Mouse (Mus musculus): Measurements from ENCODE around the gene Cd47. TPM values are rescaled to one million over a fixed set of nuclear protein-coding genes. Genes with fewer than 3 reads are reported as not detected.

Gene Cd47
- polyA plus RNA-seq, 1 experiment from 2014 or later = 68.4 TPM

GRCm38 (mm10) chr16:49892945-49893344, 92.6 kb downstream of the Cd47 start:
- Histone ChIP-seq H3K27me3 (ENCODE audit: control insufficient read depth, insufficient read depth, low read length) (no peaks in the 10 kb centered on the region), H3K9me3 (ENCODE audit: control insufficient read depth, low read length) (0 out of 2 replicates have a peak, but pooled peaks cover 3% of the 10 kb centered on the region), H3K4me1 (ENCODE audit: control insufficient read depth in 2 of 2, insufficient read depth in 2 of 2, low read length in 2 of 2) (peaks cover 12 to 16% of the 10 kb centered on the region in 2 experiments), H3K4me3 (ENCODE audit: control insufficient read depth in 1 of 2, insufficient read depth in 1 of 2, low read depth in 1 of 2, low read length in 2 of 2) (no peak overlapping the region), H3K27ac (replicated peaks in 1 of 2; ENCODE audit: control insufficient read depth in 1 of 2, insufficient read depth in 1 of 2, low read depth in 2 of 2, low read length in 2 of 2) (no peak overlapping the region), H3K36me3 (ENCODE audit: control insufficient read depth, insufficient read depth, low read length) (peaks cover 9% of the 10 kb centered on the region), H3K4me2 (ENCODE audit: low read length) (no peak overlapping the region), H3K9ac (ENCODE audit: low read length) (no peak overlapping the region)
- WGBS = 77% methylated on average over 2 of the region's 2 CpGs
- no peak for ATAC-seq (ENCODE audit: insufficient number of reproducible peaks, insufficient read depth, low FRiP score, low read depth)

DNA sequence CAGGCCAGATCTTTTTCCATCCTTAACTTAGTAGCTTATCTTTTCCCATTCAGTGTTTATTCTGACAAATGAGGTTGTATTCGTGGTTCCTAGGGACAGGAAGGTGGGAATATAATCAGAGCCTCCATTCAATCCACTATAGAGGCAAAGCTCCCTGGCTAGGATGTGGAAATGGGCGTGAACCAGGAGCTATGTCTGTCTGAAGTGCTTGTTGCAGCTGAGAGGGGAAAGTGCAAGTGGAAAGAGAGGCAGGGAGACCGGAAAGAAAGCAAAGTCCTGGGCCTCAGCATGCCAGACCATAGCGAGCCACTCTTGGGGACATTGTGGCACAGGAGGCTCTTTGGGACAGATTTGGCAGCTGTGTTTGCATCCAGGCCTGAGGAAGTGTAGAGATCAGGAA, 94.3 kb downstream of the Cd47 start:
- H3K4me2 ChIP-seq (ENCODE audit: low read length) = no peak overlapping the region
- H3K36me3 ChIP-seq (ENCODE audit: control insufficient read depth, insufficient read depth, low read length) = peaks cover 17% of the 10 kb centered on the region
- 22% methylated on average over 4 of the region's 4 CpGs for WGBS
- H3K4me1 ChIP-seq (ENCODE audit: control insufficient read depth in 2 of 2, insufficient read depth in 2 of 2, low read length in 2 of 2) = peaks cover 12 to 13% of the 10 kb centered on the region in 2 experiments; a peak in 3 of 4 replicates
- no peak overlapping the region for H3K4me3 ChIP-seq (ENCODE audit: control insufficient read depth in 1 of 2, insufficient read depth in 1 of 2, low read depth in 1 of 2, low read length in 2 of 2)
- H3K27me3 ChIP-seq (ENCODE audit: control insufficient read depth, insufficient read depth, low read length) = no peaks in the 10 kb centered on the region
- ATAC-seq (ENCODE audit: insufficient number of reproducible peaks, insufficient read depth, low FRiP score, low read depth) = peak; percentile 39; the same call in 1 of the 2 replicates
- no peak overlapping the region for H3K9ac ChIP-seq (ENCODE audit: low read length)
- H3K27ac ChIP-seq (replicated peaks in 1 of 2; ENCODE audit: control insufficient read depth in 1 of 2, insufficient read depth in 1 of 2, low read depth in 2 of 2, low read length in 2 of 2) = peak overlapping the region in 1 of 2 experiments; percentile 24; a peak in 1 of 4 replicates
- H3K9me3 ChIP-seq (ENCODE audit: control insufficient read depth, low read length) = 0 out of 2 replicates have a peak, but pooled peaks cover 3% of the 10 kb centered on the region

- ATAC-seq (ENCODE audit: insufficient number of reproducible peaks, insufficient read depth, low FRiP score, low read depth) = no peak
- no peak overlapping the region for H3K9ac ChIP-seq (ENCODE audit: low read length)
- H3K9me3 ChIP-seq (ENCODE audit: control insufficient read depth, low read length) = 0 out of 2 replicates have a peak, but pooled peaks cover 3% of the 10 kb centered on the region
- H3K4me1 ChIP-seq (ENCODE audit: control insufficient read depth in 2 of 2, insufficient read depth in 2 of 2, low read length in 2 of 2) = peaks cover 12 to 13% of the 10 kb centered on the region in 2 experiments; a peak in 3 of 4 replicates
- H3K4me2 ChIP-seq (ENCODE audit: low read length) = no peak overlapping the region
- 41% methylated on average over 8 of the region's 8 CpGs for WGBS
- H3K4me3 ChIP-seq (ENCODE audit: control insufficient read depth in 1 of 2, insufficient read depth in 1 of 2, low read depth in 1 of 2, low read length in 2 of 2) = no peak overlapping the region
- peaks cover 17% of the 10 kb centered on the region for H3K36me3 ChIP-seq (ENCODE audit: control insufficient read depth, insufficient read depth, low read length)
- H3K27ac ChIP-seq (replicated peaks in 1 of 2; ENCODE audit: control insufficient read depth in 1 of 2, insufficient read depth in 1 of 2, low read depth in 2 of 2, low read length in 2 of 2) = no peak overlapping the region
- no peaks in the 10 kb centered on the region for H3K27me3 ChIP-seq (ENCODE audit: control insufficient read depth, insufficient read depth, low read length)
These were observed 95.8 kb downstream of the Cd47 start for GRCm38 (mm10) chr16:49896132-49896531.

GRCm38 (mm10) chr16:49901395-49901794, 101.1 kb downstream of the Cd47 start:
- Histone ChIP-seq H3K4me1 (ENCODE audit: control insufficient read depth in 2 of 2, insufficient read depth in 2 of 2, low read length in 2 of 2) (peaks cover 17 to 28% of the 10 kb centered on the region in 2 experiments), H3K27ac (replicated peaks in 1 of 2; ENCODE audit: control insufficient read depth in 1 of 2, insufficient read depth in 1 of 2, low read depth in 2 of 2, low read length in 2 of 2) (no peak overlapping the region), H3K9me3 (ENCODE audit: control insufficient read depth, low read length) (no peaks in the 10 kb centered on the region), H3K27me3 (ENCODE audit: control insufficient read depth, insufficient read depth, low read length) (no peaks in the 10 kb centered on the region), H3K4me2 (ENCODE audit: low read length) (no peak overlapping the region), H3K4me3 (ENCODE audit: control insufficient read depth in 1 of 2, insufficient read depth in 1 of 2, low read depth in 1 of 2, low read length in 2 of 2) (no peak overlapping the region), H3K36me3 (ENCODE audit: control insufficient read depth, insufficient read depth, low read length) (peaks cover 17% of the 10 kb centered on the region), H3K9ac (ENCODE audit: low read length) (no peak overlapping the region)
- no peak for ATAC-seq (ENCODE audit: insufficient number of reproducible peaks, insufficient read depth, low FRiP score, low read depth)

GRCm38 (mm10) chr16:49902083-49902482, 101.8 kb downstream of the Cd47 start:
- H3K4me1 ChIP-seq (ENCODE audit: control insufficient read depth in 2 of 2, insufficient read depth in 2 of 2, low read length in 2 of 2) = peaks cover 17 to 34% of the 10 kb centered on the region in 2 experiments
- no peaks in the 10 kb centered on the region for H3K9me3 ChIP-seq (ENCODE audit: control insufficient read depth, low read length)
- H3K36me3 ChIP-seq (ENCODE audit: control insufficient read depth, insufficient read depth, low read length) = peaks cover 11% of the 10 kb centered on the region
- no peak overlapping the region for H3K4me2 ChIP-seq (ENCODE audit: low read length)
- H3K4me3 ChIP-seq (ENCODE audit: control insufficient read depth in 1 of 2, insufficient read depth in 1 of 2, low read depth in 1 of 2, low read length in 2 of 2) = no peak overlapping the region
- H3K27me3 ChIP-seq (ENCODE audit: control insufficient read depth, insufficient read depth, low read length) = no peaks in the 10 kb centered on the region
- ATAC-seq (ENCODE audit: insufficient number of reproducible peaks, insufficient read depth, low FRiP score, low read depth) = no peak
- H3K9ac ChIP-seq (ENCODE audit: low read length) = no peak overlapping the region
- H3K27ac ChIP-seq (replicated peaks in 1 of 2; ENCODE audit: control insufficient read depth in 1 of 2, insufficient read depth in 1 of 2, low read depth in 2 of 2, low read length in 2 of 2) = no peak overlapping the region
- WGBS = 91% methylated on average over 5 of the region's 5 CpGs

- no peak overlapping the region for H3K4me3 ChIP-seq (ENCODE audit: control insufficient read depth in 1 of 2, insufficient read depth in 1 of 2, low read depth in 1 of 2, low read length in 2 of 2)
- no peak overlapping the region for H3K4me2 ChIP-seq (ENCODE audit: low read length)
- ATAC-seq (ENCODE audit: insufficient number of reproducible peaks, insufficient read depth, low FRiP score, low read depth) = no peak
- 0 out of 2 replicates have a peak, but pooled peaks cover 1% of the 10 kb centered on the region for H3K36me3 ChIP-seq (ENCODE audit: control insufficient read depth, insufficient read depth, low read length)
- no peaks in the 10 kb centered on the region for H3K27me3 ChIP-seq (ENCODE audit: control insufficient read depth, insufficient read depth, low read length)
- peaks cover 16 to 35% of the 10 kb centered on the region in 2 experiments for H3K4me1 ChIP-seq (ENCODE audit: control insufficient read depth in 2 of 2, insufficient read depth in 2 of 2, low read length in 2 of 2)
- no peaks in the 10 kb centered on the region for H3K9me3 ChIP-seq (ENCODE audit: control insufficient read depth, low read length)
- H3K9ac ChIP-seq (ENCODE audit: low read length) = no peak overlapping the region
- peak overlapping the region; percentile 57 to 81 for H3K27ac ChIP-seq (replicated peaks in 1 of 2; ENCODE audit: control insufficient read depth in 1 of 2, insufficient read depth in 1 of 2, low read depth in 2 of 2, low read length in 2 of 2)
- WGBS = 62% methylated on average over 10 of the region's 10 CpGs
These were observed 104.1 kb downstream of the Cd47 start for GRCm38 (mm10) chr16:49904248-49904930.

DNA sequence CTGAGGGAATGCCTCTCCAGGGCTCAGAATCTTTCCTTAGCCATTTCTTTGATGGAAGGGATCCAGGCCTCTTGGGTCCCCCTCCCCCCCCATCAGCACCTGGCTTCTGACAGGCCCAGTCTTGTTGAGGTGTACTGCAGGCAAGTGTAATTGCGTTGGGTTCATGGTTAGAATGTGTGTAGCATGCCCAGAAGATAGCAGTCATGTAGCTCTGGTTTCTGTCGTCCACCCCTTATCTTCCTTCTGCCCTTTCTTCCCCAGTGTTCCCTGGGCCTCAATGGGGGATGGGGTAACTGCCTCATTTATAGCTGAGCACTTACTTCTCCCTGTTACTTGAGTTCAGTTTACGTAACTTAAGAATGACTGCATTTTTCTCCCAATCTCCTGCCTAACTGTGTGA, 104.7 kb downstream of the Cd47 start:
- peak overlapping the region; percentile 35 for H3K4me2 ChIP-seq (ENCODE audit: low read length)

More for the DNA sequence above, 104.7 kb downstream of the Cd47 start:
- no peaks in the 10 kb centered on the region for H3K36me3 ChIP-seq (ENCODE audit: control insufficient read depth, insufficient read depth, low read length)
- no peak overlapping the region for H3K4me3 ChIP-seq (ENCODE audit: control insufficient read depth in 1 of 2, insufficient read depth in 1 of 2, low read depth in 1 of 2, low read length in 2 of 2)
- ATAC-seq (ENCODE audit: insufficient number of reproducible peaks, insufficient read depth, low FRiP score, low read depth) = peak; percentile 57; the same call in 1 of the 2 replicates
- H3K9me3 ChIP-seq (ENCODE audit: control insufficient read depth, low read length) = no peaks in the 10 kb centered on the region
- H3K27ac ChIP-seq (replicated peaks in 1 of 2; ENCODE audit: control insufficient read depth in 1 of 2, insufficient read depth in 1 of 2, low read depth in 2 of 2, low read length in 2 of 2) = peak overlapping the region; percentile 57 to 81
- 17% methylated on average over 3 of the region's 3 CpGs for whole genome bisulfite sequencing
- no peak overlapping the region for H3K9ac ChIP-seq (ENCODE audit: low read length)
- no peaks in the 10 kb centered on the region for H3K27me3 ChIP-seq (ENCODE audit: control insufficient read depth, insufficient read depth, low read length)
- H3K4me1 ChIP-seq (ENCODE audit: control insufficient read depth in 2 of 2, insufficient read depth in 2 of 2, low read length in 2 of 2) = peaks cover 16 to 35% of the 10 kb centered on the region in 2 experiments

Data from heart, embryonic 14.5 days (tissue).